Mouse (Mus musculus) brain, adult 2 months (tissue): ENCODE results near the gene Hexa.

ENCODE experiments used
- DNase-seq: peaks from one replicate; pipeline ENCODE4 v3.0.0; 2011; ENCODE audit warnings: low read depth, low spot score

Hexa gene

DNA sequence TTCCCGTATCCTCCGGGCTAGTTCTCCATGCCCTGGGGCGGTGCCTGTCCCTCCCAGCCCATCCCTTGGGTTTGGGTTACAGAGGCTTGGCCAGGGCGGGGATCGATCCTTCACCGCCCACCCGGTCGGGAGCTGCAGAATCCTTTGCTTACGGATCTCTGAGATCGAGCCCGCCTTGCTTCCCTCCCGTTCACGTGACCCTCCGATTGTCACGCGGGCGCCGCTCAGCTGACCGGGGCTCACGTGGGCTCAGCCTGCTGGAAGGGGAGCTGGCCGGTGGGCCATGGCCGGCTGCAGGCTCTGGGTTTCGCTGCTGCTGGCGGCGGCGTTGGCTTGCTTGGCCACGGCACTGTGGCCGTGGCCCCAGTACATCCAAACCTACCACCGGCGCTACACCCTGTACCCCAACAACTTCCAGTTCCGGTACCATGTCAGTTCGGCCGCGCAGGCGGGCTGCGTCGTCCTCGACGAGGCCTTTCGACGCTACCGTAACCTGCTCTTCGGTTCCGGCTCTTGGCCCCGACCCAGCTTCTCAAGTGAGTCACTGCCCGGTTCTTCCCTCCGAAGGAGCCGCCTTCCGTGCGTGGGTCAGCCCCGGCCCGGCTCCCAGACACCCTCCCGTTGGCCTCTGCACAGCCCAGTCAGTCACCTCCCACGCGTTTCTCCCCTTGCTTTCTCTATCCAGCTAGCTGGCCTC lies at the start of gene Hexa, which contains the start of gene Tmem202:
Hexa (plus strand) TSS at position 100 of the 697 bp plus-strand sequence.
Tmem202 (minus strand) TSS at position 407 of the 697 bp plus-strand sequence.
- peak; percentile 94 for DNase-seq

DNA sequence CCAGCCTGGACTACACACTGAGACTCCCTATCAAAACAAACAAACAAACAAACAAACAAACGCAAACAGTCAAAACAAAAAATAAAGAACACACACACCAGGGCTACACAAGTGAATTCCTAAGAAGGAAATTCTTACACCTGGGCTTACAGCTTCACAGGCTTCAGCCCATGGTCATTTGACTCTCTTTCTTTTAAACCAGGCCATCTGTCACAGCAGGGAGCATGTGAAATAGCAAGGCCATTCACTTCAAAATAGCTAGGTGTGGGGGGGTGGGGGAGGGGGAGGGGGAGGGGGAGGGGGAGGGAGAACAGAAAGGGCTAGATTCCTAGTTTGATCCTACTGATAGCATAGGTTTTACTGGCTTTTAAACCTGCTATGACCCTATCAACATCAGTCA lies 31.2 kb upstream of the Hexa start:
- peak; percentile 8 for DNase-seq

DNA sequence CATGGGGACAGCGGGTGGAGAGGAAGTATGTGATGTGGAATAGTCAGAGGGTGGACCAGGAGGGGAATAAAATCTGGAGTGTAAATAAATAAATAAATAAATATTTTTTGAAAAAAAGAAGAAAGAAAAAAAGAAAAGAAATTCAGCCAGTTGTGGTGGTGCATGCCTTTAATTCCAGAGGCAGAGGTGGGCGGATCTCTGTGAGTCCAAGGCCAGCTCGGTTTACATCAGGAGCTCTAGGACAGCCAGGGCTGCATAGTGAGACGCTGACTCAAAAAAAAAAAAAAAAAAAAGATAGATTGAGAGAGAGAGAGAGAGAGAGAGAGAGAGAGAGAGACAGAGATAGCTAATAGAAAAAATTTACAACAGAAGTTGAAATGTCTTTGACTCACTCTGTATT lies 27.0 kb upstream of the Hexa start:
- DNase-seq, result no peak

DNA sequence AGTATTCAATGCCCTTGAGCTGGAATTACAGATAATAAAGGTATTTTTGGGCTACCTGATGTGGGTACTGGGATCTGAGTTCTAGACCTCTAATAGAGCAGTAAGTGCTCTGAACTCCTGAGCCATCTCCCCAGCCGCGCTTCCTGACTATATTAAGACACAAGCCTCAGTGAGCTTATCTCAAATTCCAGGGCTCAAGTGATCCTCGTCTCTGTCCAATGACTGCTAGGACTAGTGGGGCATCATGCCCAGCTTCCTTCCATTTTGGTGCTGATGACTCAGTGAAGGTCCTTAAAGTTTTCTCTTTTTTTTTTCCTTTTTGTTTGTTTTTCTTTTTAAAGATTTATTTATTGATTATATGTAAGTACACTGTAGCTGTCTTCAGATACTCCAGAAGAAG lies 24.3 kb upstream of the Hexa start:
- no peak for DNase-seq

DNA sequence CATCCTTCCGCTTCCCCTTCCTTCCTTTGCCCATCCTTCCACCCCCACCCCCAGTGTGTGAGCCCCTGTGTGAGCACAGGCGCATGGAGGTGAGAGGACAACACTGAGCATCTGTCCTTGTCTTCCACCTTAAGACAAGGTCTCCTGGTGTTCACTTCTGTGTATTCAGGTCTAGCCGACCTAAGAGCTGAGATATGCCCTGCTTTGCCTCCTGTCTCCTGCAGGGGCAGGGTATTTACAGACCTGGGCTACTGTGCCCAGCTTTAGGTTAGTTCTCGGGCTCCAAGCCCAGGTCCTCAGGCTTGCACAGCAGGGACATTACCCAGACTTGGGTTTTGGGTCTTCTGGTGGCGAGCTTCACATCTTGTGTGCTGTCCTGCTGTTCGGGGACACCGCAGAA lies 22.2 kb upstream of the Hexa start:
- DNase-seq, result no peak

DNA sequence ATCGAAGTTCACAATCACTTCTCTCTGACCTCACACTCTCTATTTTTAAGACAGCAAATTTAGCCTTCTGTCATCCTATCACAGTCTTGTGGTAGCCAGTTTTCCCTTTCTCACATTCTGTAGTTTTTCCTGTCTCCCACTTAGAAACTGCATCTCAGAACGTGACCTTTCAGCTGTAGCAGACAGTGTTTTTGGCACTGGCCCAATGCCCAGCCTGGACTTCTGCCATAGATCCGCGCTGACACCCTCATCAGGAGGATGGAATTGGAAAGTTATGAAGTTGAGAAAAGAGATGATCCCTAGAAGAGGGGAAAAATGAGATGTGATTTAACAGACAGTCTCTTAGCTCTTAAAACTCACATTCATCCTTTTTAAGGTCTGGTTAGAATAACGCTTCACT lies 20.4 kb upstream of the Hexa start:
- DNase-seq, result peak; percentile 57

DNA sequence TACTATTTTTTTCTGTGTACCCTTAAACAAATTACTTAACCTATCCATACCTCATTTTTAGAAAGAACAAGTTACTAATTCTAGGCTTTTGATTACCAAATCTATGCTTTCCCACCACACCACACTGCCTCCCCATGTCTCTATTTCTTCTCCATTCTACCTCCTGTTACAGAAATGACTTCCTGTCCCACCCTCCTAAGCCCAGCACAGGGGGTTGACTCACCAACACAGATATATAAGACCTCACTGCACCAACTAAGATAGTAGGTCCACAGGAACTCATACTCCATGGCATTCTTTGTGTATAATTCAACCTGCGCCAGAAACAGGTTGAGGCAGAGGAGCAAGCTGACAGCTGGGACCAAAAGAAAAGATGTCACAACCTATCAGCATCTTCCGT lies 19.9 kb upstream of the Hexa start:
- DNase-seq, result no peak

DNA sequence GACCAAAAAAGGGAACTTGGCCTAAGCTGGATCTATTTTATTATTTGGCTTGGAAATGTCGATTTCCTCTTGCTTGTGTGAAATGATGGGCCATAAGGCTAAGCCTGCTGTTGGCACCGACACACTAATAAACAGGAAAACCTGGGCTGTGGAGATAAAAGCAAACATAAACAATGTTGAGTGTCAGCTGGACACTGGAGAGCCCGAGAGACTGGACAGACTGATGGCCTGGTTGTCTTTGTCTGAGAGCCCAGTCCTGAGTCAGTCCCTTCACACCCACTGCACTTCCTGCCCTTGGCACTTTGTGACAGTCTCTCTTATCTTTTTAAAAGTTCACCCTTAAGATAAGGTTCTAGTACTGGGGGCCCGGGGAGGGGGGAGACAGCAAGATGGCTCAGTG lies 16.4 kb upstream of the Hexa start:
- no peak for DNase-seq

DNA sequence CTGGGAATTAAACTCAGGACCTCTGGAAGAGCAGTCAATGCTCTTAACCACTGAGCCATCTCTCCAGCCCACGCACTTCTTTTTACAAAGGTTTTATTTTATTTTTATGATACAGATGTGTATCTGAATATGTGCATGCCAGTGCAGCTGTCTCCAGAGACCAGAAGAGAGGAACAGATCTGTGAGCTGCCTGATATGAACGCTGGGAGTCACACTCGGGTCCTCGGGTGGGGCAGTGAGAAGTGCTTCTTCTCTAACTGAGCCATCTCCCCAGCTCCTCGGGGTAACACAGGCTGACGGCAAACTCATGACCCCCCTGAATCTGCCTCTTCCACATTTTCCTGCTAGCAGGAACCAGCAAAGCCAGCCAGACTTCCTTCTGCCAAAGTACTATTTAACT lies 12.6 kb upstream of the Hexa start:
- DNase-seq, result no peak

DNA sequence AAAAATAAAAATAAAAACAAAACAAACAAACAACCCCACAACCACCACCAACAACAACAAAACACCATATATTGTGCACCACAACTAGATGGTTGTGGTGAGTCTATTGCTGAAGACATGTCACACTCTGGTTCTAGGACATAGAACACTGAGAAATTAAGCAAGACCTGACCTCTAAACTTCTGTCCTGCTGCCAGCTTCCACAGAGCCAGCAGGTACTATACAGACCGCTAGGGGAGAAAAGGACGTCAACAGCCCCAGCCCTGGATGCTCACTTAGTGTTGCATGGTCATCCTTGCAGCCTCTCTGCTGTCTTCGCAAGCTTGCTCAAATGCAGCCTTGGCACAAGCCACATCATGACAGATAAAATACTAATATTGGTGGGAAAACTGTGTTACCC lies 11.8 kb upstream of the Hexa start:
- DNase-seq, result no peak

DNA sequence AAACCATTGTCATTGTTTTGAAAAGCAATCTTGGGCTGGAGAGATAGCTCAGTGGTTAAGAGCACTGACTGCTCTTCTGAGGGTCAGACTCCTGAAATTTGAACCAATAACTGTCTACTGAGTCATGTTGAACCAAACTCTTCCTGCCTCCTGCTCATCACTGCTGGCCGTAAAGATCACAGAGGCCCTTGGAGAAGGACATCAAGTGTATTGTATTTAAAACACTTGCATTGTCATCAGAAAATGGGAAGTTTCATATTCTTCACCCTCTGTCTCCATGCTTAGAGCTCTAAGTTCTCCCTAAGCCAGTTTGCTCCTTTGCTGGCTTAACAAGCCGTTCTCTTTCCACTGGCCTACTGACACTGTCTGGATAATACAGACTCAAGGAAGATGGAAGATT lies 11.1 kb upstream of the Hexa start:
- no peak for DNase-seq

DNA sequence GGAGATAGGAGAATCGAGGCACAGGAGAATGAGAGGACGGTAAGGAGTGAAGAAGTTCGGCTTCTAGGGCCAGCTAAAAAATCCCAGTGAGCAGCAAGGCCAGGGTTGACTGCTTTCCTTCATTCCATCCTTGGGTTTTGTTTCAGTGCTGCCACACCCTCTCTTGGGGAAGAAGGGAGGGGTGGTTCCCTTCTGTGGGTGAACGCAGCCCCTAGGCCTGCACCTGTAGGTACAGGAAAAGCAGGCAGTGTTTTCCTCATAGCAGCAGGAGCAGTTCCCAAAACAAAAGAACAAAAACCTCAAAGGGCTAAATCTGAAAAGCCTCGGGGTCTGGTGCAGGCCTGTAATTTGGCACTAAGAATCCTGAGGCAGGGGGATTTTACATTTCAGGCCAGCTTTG lies 7.7 kb upstream of the Hexa start:
- no peak for DNase-seq

DNA sequence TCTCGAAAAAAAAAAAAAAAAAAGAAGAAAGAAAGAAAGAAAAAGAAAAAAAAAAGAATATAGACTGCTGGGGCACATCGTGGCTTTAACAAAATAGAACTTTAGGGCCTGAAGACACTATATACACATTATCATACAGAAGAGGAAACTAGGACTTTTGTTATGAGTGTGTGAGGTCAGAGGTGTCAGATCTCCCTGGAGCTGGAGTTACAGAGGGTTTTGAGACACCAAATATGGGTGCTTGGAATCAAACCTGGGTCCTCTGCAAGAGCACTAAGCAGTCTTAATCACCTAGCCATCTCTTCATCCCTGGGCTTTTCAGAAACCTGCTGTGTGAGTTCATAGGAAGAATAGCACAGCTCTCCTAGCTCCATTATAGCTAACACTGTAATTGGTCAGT lies 5.9 kb upstream of the Hexa start:
- DNase-seq, result no peak

DNA sequence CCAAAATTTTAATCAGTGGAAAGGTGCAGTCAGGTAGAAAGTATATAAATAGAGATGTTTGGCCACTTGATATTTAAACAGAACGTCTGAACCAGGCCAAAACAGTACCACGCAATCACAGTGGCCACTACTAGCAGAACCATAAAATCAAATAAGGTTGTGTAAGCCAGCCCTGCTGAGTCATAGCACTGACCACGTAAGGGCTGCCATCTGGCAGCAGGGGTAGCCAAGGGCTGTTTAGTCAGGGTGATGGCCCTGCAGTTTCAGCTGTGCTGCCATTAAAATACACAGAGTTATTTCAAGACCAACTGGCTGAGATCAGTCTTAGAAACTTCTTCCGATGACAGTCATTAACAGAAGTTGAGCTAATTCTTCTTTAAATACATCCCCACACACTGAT lies 5.5 kb upstream of the Hexa start:
- DNase-seq, result peak; percentile 95

DNA sequence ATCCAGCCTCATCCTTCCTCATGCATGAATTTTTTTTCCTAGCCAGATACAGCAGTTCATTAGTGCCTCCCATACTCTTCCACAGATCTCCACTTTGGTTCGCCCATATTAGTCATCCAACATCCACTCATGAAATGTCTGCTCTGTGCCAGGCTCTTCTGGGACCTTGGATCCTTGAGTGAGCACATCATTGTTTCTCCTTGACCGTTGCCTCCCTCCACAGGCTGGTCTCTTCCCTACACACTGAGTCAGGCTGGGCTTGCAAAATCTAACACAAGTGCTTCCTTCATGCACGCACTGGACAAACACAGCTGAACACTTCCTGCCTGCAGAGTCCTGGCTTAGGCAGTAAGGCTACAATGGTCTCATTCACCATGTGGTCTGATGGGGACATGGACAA lies 1.7 kb upstream of the Hexa start:
- DNase-seq, result peak; percentile 76

DNA sequence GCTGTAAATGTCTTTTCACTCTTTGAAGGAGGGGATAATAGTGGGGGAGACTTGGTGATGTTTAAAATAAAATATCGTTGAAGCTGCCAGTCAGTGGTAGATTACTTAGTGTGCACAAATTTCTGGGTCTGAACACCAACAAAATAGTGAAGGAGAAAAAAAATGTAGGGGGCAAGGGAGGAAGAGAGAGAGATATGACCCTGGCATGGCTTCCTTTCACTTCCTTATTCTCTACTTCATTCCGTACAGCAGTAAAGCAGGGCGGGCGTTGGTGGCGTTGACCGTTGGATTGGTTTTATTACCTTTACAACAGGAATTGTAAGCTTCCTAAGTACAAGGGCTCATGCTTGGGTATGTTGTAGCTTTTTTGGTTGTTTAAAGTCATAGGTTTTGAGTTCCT lies 2.3 kb downstream of the Hexa start:
- DNase-seq, result no peak

DNA sequence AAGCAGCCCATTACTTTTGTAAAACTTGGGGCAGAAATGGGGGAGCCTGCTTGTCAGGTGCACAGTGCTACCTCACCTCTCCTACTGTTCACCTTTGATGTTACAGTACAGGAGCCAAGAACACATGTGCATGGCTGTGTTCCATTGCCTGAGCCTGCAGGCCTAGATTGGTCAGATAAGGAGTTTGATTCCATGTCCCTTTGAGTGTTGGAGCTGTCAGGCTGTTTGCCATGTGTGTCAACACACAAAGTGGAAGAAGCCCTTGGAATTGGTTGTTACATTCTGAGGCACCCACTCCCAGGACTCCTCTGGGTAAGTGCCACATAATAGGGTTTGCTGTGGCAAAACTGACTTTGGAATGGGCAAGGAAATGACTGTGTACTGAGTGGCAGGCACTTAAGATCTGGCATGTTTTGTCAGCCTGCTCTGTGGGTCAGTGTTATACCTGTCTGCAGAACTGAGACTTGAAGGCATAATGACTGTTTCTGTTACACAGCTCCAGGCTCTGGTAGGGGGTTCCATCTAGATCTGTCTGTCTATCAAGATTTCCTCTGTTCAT lies 3.5 kb downstream of the Hexa start:
- no peak for DNase-seq

DNA sequence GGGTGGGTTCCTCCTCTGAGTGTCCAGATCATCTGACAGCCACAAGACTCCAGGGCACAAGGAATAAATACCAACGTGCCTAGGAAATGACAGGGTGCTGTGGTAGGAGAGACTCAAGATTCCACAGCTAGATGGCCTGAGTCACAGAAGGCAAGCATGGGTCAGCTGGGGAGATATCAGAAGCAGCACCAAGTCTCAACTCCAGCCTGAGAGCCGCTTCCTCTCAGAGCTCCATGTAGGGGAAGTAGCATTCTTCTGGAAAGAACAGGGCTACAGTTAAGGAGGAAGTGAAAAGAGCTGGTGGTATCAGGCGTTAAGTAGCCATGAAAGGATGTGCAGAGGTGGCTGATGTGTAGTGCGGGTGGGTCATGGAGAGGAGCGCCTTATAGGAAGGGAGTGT lies 5.4 kb downstream of the Hexa start:
- no peak for DNase-seq

DNA sequence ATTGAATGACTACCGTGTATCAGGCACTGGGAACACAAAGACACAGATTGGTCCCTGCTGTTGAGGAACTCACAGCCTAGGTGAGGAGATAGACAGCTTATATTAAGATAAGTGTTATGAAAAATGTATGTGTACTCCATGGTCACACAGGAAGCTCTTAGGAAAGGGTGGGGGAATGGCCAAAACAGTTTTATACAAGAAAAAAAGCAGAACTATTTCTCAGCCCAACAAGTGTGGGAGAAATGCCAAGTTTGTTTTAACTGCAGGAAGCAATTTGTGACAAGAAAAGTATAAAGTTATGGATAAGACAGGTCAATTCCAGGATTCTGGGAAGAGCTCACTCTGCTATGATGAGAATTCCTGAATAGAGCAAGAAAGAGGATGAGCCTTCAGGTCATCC lies 8.5 kb downstream of the Hexa start:
- DNase-seq, result no peak

DNA sequence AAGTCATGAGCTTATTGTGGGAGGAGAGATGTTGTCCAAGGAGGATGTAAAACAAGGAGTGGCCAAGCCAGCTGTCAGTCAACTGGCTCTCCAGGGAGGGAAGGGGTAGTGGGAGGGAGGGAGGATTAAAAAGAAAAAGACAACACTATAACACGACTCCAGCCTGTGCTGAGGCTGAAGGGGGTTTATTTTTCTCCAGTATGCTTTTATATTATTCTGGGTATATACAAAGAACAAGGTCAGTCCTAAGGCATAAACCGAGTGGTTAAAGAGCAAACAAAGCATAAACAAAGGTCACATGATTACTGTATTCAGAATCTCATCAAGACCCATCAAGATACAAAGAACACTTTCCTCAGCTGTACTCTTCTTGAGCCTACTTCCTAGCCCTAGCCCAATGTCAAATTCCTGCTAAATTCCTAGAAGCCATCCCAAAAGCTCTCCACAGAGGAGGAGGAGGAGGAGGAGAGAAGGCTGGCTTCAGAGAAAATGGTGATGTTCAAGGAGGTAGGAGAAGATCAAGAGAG lies 9.7 kb downstream of the Hexa start:
- DNase-seq, result no peak

DNA sequence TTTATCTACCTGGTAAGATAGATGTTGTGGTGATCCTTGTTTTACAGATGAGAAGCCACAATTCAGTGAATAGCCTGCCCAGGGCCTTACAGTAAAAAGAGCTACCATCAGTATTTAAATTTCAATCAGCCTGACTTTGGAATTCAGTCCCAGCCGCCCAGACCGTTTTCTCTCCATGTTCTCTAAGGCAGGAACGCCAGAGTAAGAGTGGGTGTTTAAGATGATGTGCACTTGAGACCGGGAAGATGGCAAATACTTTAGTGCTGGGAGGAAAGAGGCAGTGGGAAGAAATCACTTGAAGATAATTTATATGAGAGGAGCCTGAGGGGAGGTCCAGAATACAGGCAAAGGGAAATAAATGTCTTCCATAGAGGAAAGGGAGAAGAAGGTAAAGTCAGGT lies 10.7 kb downstream of the Hexa start:
- peak; percentile 61 for DNase-seq

DNA sequence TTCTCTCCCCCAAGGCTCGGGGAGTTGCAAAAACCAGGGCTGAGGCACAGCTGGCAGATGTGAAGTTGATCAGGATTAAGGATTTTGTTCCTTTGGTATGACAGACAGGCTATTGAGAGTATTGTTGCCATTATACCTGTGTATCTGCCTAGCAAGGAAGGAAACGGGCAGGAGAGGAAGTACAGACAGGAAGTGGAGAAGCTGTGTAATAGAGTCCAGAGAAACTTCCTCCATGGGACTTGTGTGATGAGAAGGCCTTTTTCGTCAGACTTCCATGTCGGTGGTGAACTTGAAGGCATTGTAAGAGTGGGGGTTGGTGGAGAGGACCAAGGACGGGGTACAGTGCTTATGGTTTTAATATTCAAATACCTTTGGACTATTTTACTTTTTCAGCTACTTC lies 11.7 kb downstream of the Hexa start:
- no peak for DNase-seq

DNA sequence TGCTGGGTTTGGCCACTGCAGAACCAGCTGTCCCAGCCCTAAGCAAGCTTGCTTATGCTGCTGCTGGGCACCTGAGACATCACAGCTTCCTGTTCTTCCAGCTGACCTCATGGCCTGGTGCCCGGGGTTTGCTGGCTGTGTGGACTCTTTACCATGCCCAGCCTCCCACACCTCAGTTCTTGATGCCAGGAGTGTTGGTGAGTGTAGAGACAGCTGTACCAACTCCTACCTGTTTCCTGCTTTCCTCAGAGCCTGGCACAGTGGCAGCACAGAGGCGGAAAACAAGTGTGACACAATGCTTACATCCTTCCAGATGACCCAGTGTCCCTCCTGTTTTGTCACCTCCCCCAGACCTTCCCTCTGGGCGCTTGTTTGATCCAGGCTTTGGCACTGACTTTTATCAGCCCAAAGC lies 12.3 kb downstream of the Hexa start:
- DNase-seq, result peak; percentile 80

DNA sequence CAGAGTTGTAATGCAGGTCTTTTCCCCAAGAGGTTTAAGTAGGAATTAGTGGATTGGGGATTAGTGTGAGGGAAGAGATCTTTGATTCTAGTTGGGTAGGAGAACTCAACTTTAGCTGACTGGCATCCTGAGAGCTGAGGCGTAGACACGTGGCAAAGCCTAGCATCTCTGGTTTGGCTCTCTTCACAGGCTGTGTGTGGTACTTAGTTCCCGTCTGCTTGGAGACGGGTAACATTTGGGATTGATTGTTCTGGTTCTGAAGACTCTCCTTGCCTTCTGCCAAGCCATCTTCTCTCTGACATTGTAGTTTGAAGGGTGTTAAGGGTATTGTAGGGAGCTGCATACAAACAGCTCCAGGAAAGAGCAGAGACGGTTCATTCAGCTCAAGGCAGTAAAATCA lies 13.3 kb downstream of the Hexa start:
- no peak for DNase-seq
